ENCODE assay signal across 8 mouse cellular contexts in genomic region chr15:37045456-37045855, GRCm38 (mm10). TPM values are rescaled to one million over a fixed set of nuclear protein-coding genes. Genes with fewer than 3 reads are reported as not detected.
A peak's percentile ranks its signal among the peaks of the same experiment; 100 is the strongest.
DNase-seq lines count a peak whose midpoint lies in the region; ATAC-seq and TF ChIP-seq lines count a peak whose summit lies in the region.

No protein-coding gene starts in this region.

- peak; percentile 6 for DNase-seq in kidney, adult 11 months
- DNase-seq in kidney, adult 8-10 months: no peak
- peak; percentile 90 for DNase-seq in R1 (ENCODE audit: low read depth, low spot score)
- peak; percentile 68 to 86 for DNase-seq in layer of hippocampus, adult 2 months (ENCODE audit: low spot score in 2 of 2)
- DNase-seq in right cerebral cortex, postnatal 25 days: peak; percentile 74
- DNase-seq in heart, postnatal 4 days: no peak
- DNase-seq in urinary bladder, postnatal 10 days (ENCODE audit: low spot score): no peak

- H3K4me3 ChIP-seq in layer of hippocampus, adult 2 months: no peak overlapping the region

- TF ChIP-seq CTCF in layer of hippocampus, adult 2 months (conservative IDR thresholded peaks at IDR 0.05): peak; percentile 61

- ATAC-seq in erythroblast, adult 5-6 weeks (replicated peaks; ENCODE audit: low FRiP score, poor library complexity, severe bottlenecking): no peak

- peak overlapping the region; percentile 91 for H3K27ac ChIP-seq in layer of hippocampus, adult 2 months

RNA-seq across cellular contexts. Expression of gene Zfp706, which starts 37.9 kb away (rescaled TPM):
- 100 to 1,000 TPM; 275 to 283 TPM for total RNA-seq in layer of hippocampus, adult 2 months (2021)
- 100 to 1,000 TPM; 234 to 247 TPM for total RNA-seq in heart, postnatal 4 days (2021)
- 25.6 and 63.3 TPM in 2 replicates for total RNA-seq in erythroblast, adult 5-6 weeks (2015; ENCODE audit: low replicate concordance)
- 4.9 and 13.7 TPM in 2 replicates for total RNA-seq in erythroblast, adult 5-6 weeks (2017; ENCODE audit: low replicate concordance)

Comparison
In these comparisons a context has a peak if more than half of its experiments do, and no peak if none do; other contexts are left out.
1. DNase-seq: peak in kidney, adult 11 months (single experiment), R1 (single experiment), layer of hippocampus, adult 2 months (2 of 2) and right cerebral cortex, postnatal 25 days (single experiment); none in kidney, adult 8-10 months (0 of 2), heart, postnatal 4 days (single experiment) and urinary bladder, postnatal 10 days (single experiment).